Mouse (Mus musculus) lung, postnatal 0 days (tissue): ENCODE data around the gene Spag6. TPM values are rescaled to one million over a fixed set of nuclear protein-coding genes. Genes with fewer than 3 reads are reported as not detected.

Experiments
- ATAC-seq: fragments of 200-750 bp; cut with Nextera tagmentation; 2 replicates; pipeline ENCODE4 v1.8.0; 2017; ENCODE audit warnings: moderate library complexity
- DNase-seq: peaks from one replicate; pipeline ENCODE4 v3.0.0-alpha.2; 2016; ENCODE audit warnings: low spot score
- H3K27ac ChIP-seq: fragments of 300-500 bp; sonication (generic); 2 replicates; pipeline ENCODE4 v1.5.1; 2014; ENCODE audit warnings: antibody characterized with exemption, mild to moderate bottlenecking, low read length, mixed read lengths
- H3K27me3 ChIP-seq: fragments of 300-500 bp; sonication (generic); replicated peaks from 2 replicates; pipeline ENCODE4 v1.6.1; 2014; ENCODE audit warnings: low read length, mixed read lengths; ENCODE audit not compliant: insufficient read depth
- H3K36me3 ChIP-seq: fragments of 300-500 bp; sonication (generic); 2 replicates; pipeline ENCODE4 v1.6.1; 2014; ENCODE audit warnings: low read length, mixed read lengths; ENCODE audit not compliant: insufficient read depth
- H3K4me1 ChIP-seq: fragments of 300-500 bp; sonication (generic); 2 replicates; pipeline ENCODE4 v1.6.1; 2014; ENCODE audit warnings: antibody characterized with exemption, low read depth, low read length, mixed read lengths; ENCODE audit not compliant: insufficient read depth
- H3K4me2 ChIP-seq: fragments of 300-500 bp; sonication (generic); replicated peaks from 2 replicates; pipeline ENCODE4 v1.6.1; 2014; ENCODE audit warnings: low read depth, mild to moderate bottlenecking, low read length, moderate library complexity, mixed read lengths
- H3K4me3 ChIP-seq: fragments of 300-500 bp; sonication (generic); 2 replicates; pipeline ENCODE4 v1.5.1; 2014; ENCODE audit warnings: low read depth, low read length
- H3K9ac ChIP-seq: fragments of 300-500 bp; sonication (generic); replicated peaks from 2 replicates; pipeline ENCODE4 v1.6.1; 2014; ENCODE audit warnings: low read depth, mild to moderate bottlenecking
- H3K9me3 ChIP-seq: fragments of 300-500 bp; sonication (generic); 2 replicates; pipeline ENCODE4 v1.6.1; 2016; ENCODE audit warnings: low read length, mixed read lengths
- CTCF ChIP-seq: IDR thresholded peaks from 2 replicates; pipeline ENCODE4 v1.5.1; 2016; ENCODE audit warnings: antibody characterized with exemption, mild to moderate bottlenecking
- EP300 ChIP-seq: IDR thresholded peaks from 2 replicates; pipeline ENCODE4 v1.6.1; 2016; ENCODE audit warnings: antibody characterized with exemption, mild to moderate bottlenecking, control low read depth
- WGBS: fragments of 180-500 bp; shearing (Covaris S2); extraction: QIAGEN DNeasy Blood & Tissue Kit; methylation state at CpG from one replicate; pipeline ENCODE4 v1.1.7; 2014; 5-methylcytosine and 5-hydroxymethylcytosine counted together
- polyA plus RNA-seq: library from polyadenylated mRNA; unstranded; fragments of >200 nt; fragmentation: Nextera tagmentation; extraction: Ambion mirVana; gene quantifications from 2 replicates; pipeline ENCODE4 v1.2.1, GENCODE M21; 2015

Spag6 gene
- polyA plus RNA-seq, 1 experiment from 2014 or later: 0.07 TPM

GRCm38 (mm10) chr2:18686826-18687519, 6.9 kb upstream of the Spag6 start:
- 77% methylated on average over 8 of the region's 8 CpGs for WGBS
- no peak for DNase-seq
- no peak for ATAC-seq
- Histone ChIP-seq H3K27ac (no peak overlapping the region), H3K27me3 (peaks cover 39% of the 10 kb centered on the region), H3K9me3 (no peaks in the 10 kb centered on the region), H3K4me3 (no peak overlapping the region), H3K9ac (no peak overlapping the region), H3K4me2 (no peak overlapping the region), H3K4me1 (peaks cover 17% of the 10 kb centered on the region), H3K36me3 (no peaks in the 10 kb centered on the region; the same call in 1 of the 2 replicates)
- TF ChIP-seq CTCF (no peak), EP300 (no peak)

GRCm38 (mm10) chr2:18687671-18688170, 6.1 kb upstream of the Spag6 start:
- no peak for DNase-seq
- ATAC-seq: no peak
- Histone ChIP-seq H3K4me1 (peaks cover 17% of the 10 kb centered on the region), H3K4me2 (no peak overlapping the region), H3K27me3 (peaks cover 45% of the 10 kb centered on the region), H3K4me3 (no peak overlapping the region), H3K27ac (no peak overlapping the region), H3K9ac (no peak overlapping the region), H3K36me3 (no peaks in the 10 kb centered on the region; the same call in 1 of the 2 replicates), H3K9me3 (no peaks in the 10 kb centered on the region)
- TF ChIP-seq CTCF (no peak), EP300 (no peak)
- whole genome bisulfite sequencing: 11% methylated on average over 9 of the region's 9 CpGs

- no peak overlapping the region for H3K9ac ChIP-seq
- peak overlapping the region; percentile 46; the same call in 1 of the 2 replicates for H3K4me3 ChIP-seq
- H3K4me2 ChIP-seq: peak overlapping the region; percentile 77
- WGBS: 11% methylated on average over 6 of the region's 6 CpGs
- no peak overlapping the region for H3K27ac ChIP-seq
- H3K36me3 ChIP-seq: no peaks in the 10 kb centered on the region; the same call in 1 of the 2 replicates
- H3K4me1 ChIP-seq: peaks cover 17% of the 10 kb centered on the region
- no peak for DNase-seq
- peaks cover 49% of the 10 kb centered on the region for H3K27me3 ChIP-seq
- no peak for ATAC-seq
- TF ChIP-seq EP300: no peak
- TF ChIP-seq CTCF: no peak
- H3K9me3 ChIP-seq: no peaks in the 10 kb centered on the region
Measured at GRCm38 (mm10) chr2:18688286-18688685, 5.5 kb upstream of the Spag6 start.

GRCm38 (mm10) chr2:18688708-18689063, 5.1 kb upstream of the Spag6 start:
- WGBS: under 1% methylated on average over 40 of the region's 45 CpGs
- peak overlapping the region; percentile 46 for H3K4me3 ChIP-seq
- no peak overlapping the region for H3K9ac ChIP-seq
- no peaks in the 10 kb centered on the region; the same call in 1 of the 2 replicates for H3K36me3 ChIP-seq
- H3K4me2 ChIP-seq: peak overlapping the region; percentile 77
- H3K9me3 ChIP-seq: no peaks in the 10 kb centered on the region
- DNase-seq (peak; percentile 78), ATAC-seq (peak; percentile 76)
- H3K27ac ChIP-seq: no peak overlapping the region
- TF ChIP-seq CTCF: no peak
- TF ChIP-seq EP300: no peak
- H3K27me3 ChIP-seq: peaks cover 49% of the 10 kb centered on the region
- peaks cover 17% of the 10 kb centered on the region for H3K4me1 ChIP-seq

GRCm38 (mm10) chr2:18689064-18689921, 4.5 kb upstream of the Spag6 start:
- WGBS: under 1% methylated on average over 51 of the region's 51 CpGs
- Histone ChIP-seq H3K9me3 (no peaks in the 10 kb centered on the region), H3K4me3 (peak overlapping the region; percentile 46), H3K4me1 (peaks cover 17% of the 10 kb centered on the region), H3K27ac (no peak overlapping the region), H3K36me3 (no peaks in the 10 kb centered on the region), H3K27me3 (peaks cover 49% of the 10 kb centered on the region), H3K4me2 (peak overlapping the region; percentile 77), H3K9ac (no peak overlapping the region)
- ATAC-seq: peak; percentile 13
- TF ChIP-seq EP300 (no peak), CTCF (no peak)
- DNase-seq: peak; percentile 56

- TF ChIP-seq CTCF: no peak
- peak overlapping the region; percentile 77 for H3K4me2 ChIP-seq
- no peaks in the 10 kb centered on the region for H3K9me3 ChIP-seq
- no peak overlapping the region for H3K27ac ChIP-seq
- peak overlapping the region; percentile 46 for H3K4me3 ChIP-seq
- ATAC-seq (no peak), DNase-seq (peak; percentile 47)
- H3K4me1 ChIP-seq: peaks cover 17% of the 10 kb centered on the region
- peaks cover 49% of the 10 kb centered on the region for H3K27me3 ChIP-seq
- H3K9ac ChIP-seq: no peak overlapping the region
- H3K36me3 ChIP-seq: no peaks in the 10 kb centered on the region
- WGBS: under 1% methylated on average over 49 of the region's 58 CpGs
Measured at GRCm38 (mm10) chr2:18690055-18690691, 3.7 kb upstream of the Spag6 start.
